Mouse (Mus musculus) small intestine, adult 2 months (tissue): ENCODE data around the gene Ets1.

Experiments used
- CTCF ChIP-seq: fragments of 200-500 bp; IDR thresholded peaks from 2 replicates; pipeline ENCODE4 v1.5.1; 2012; ENCODE audit warnings: low read depth, mild to moderate bottlenecking, control low read depth, inconsistent platforms, low read length, moderate library complexity, mixed read lengths; ENCODE audit not compliant: insufficient replicate concordance, insufficient read length; ENCODE audit errors: extremely low read depth
- POLR2A ChIP-seq: fragments of 200-500 bp; IDR thresholded peaks from 2 replicates; pipeline ENCODE4 v1.6.1; 2012; ENCODE audit warnings: low read depth, mild to moderate bottlenecking, control low read depth, inconsistent platforms, low read length, moderate library complexity

GRCm38 (mm10) chr9:32595076-32595820 is 40.8 kb upstream of the Ets1 start:
- TF ChIP-seq CTCF, result no peak
- TF ChIP-seq POLR2A, result no peak
